Mouse (Mus musculus): ENCODE measurements around the gene Cdc42.

Cdc42 gene

GRCm38 (mm10) chr4:137313511-137313910, 44.0 kb downstream of the Cdc42 start:
- DNase-seq, result no peak

- peak; percentile 53 to 54 for DNase-seq
Observed at GRCm38 (mm10) chr4:137308377-137308776, 49.1 kb downstream of the Cdc42 start.

GRCm38 (mm10) chr4:137306991-137307706, 50.4 kb downstream of the Cdc42 start:
- no peak for DNase-seq

- DNase-seq, result no peak
Observed at GRCm38 (mm10) chr4:137306577-137306888, 51.0 kb downstream of the Cdc42 start.

- DNase-seq, result no peak
Observed at GRCm38 (mm10) chr4:137305831-137306576, 51.5 kb downstream of the Cdc42 start.

GRCm38 (mm10) chr4:137305066-137305465, 52.5 kb downstream of the Cdc42 start:
- no peak for DNase-seq

GRCm38 (mm10) chr4:137304106-137304505, 53.4 kb downstream of the Cdc42 start:
- no peak for DNase-seq

GRCm38 (mm10) chr4:137301635-137302034, 55.9 kb downstream of the Cdc42 start:
- DNase-seq, result peak in 1 of 2 experiments; percentile 53

- DNase-seq, result no peak
Observed at GRCm38 (mm10) chr4:137300227-137300626, 57.3 kb downstream of the Cdc42 start.

- no peak for DNase-seq
Observed at GRCm38 (mm10) chr4:137298406-137298805, 59.1 kb downstream of the Cdc42 start.

GRCm38 (mm10) chr4:137297611-137298010, 59.9 kb downstream of the Cdc42 start:
- no peak for DNase-seq

- peak in 1 of 2 experiments; percentile 29 for DNase-seq
Observed at GRCm38 (mm10) chr4:137294951-137295350, 62.6 kb downstream of the Cdc42 start.

GRCm38 (mm10) chr4:137294474-137294873, 63.0 kb downstream of the Cdc42 start:
- no peak for DNase-seq

- DNase-seq, result no peak
Observed at GRCm38 (mm10) chr4:137294032-137294431, 63.5 kb downstream of the Cdc42 start.

GRCm38 (mm10) chr4:137292625-137293024, 64.9 kb downstream of the Cdc42 start:
- no peak for DNase-seq

- peak; percentile 77 to 80 for DNase-seq
Observed at GRCm38 (mm10) chr4:137290250-137290649, 67.3 kb downstream of the Cdc42 start.

- peak in 1 of 2 experiments; percentile 32 for DNase-seq
Observed at GRCm38 (mm10) chr4:137289701-137290100, 67.8 kb downstream of the Cdc42 start.

- peak; percentile 58 to 69 for DNase-seq
Observed at GRCm38 (mm10) chr4:137287818-137288217, 69.7 kb downstream of the Cdc42 start.

- peak; percentile 52 to 54 for DNase-seq
Observed at GRCm38 (mm10) chr4:137287206-137287605, 70.3 kb downstream of the Cdc42 start.

GRCm38 (mm10) chr4:137286662-137286953, 70.9 kb downstream of the Cdc42 start:
- DNase-seq, result no peak

GRCm38 (mm10) chr4:137285876-137286661, 71.5 kb downstream of the Cdc42 start:
- DNase-seq, result peak; percentile 32 to 33

- DNase-seq, result no peak
Observed at GRCm38 (mm10) chr4:137283407-137283732, 74.2 kb downstream of the Cdc42 start.

GRCm38 (mm10) chr4:137282584-137283406, 74.7 kb downstream of the Cdc42 start:
- DNase-seq, result no peak
